Mouse (Mus musculus): ENCODE data around the gene Zbtb24. TPM values are rescaled to one million over a fixed set of nuclear protein-coding genes. Genes with fewer than 3 reads are reported as not detected.

Gene Zbtb24
- polyA plus RNA-seq, 1 experiment: 8.2 TPM

- Histone ChIP-seq H3K4me1 (ENCODE audit: control insufficient read depth, insufficient read depth, low read length) (peaks cover 17% of the 10 kb centered on the region), H3K4me3 (ENCODE audit: control insufficient read depth, low read depth, low read length) (no peak overlapping the region), H3K27me3 (ENCODE audit: control insufficient read depth, insufficient read depth, low read length) (no peaks in the 10 kb centered on the region), H3K27ac (ENCODE audit: control insufficient read depth, insufficient read depth, low read depth, low read length) (no peak overlapping the region), H3K36me3 (ENCODE audit: control insufficient read depth, insufficient read depth, low read length) (no peaks in the 10 kb centered on the region)
- TF ChIP-seq CTCF (IDR thresholded peaks at IDR 0.05; ENCODE audit: control insufficient read depth, insufficient read depth, insufficient replicate concordance, low read depth, low read length) (no peak), POLR2A (IDR thresholded peaks at IDR 0.05; ENCODE audit: control insufficient read depth, low read depth, low read length) (no peak)
These were observed 36.5 kb downstream of the Zbtb24 start for GRCm38 (mm10) chr10:41486506-41487170.

GRCm38 (mm10) chr10:41488877-41489276 lies 38.7 kb downstream of the Zbtb24 start:
- Histone ChIP-seq H3K4me1 (ENCODE audit: control insufficient read depth, insufficient read depth, low read length) (peaks cover 13% of the 10 kb centered on the region), H3K27me3 (ENCODE audit: control insufficient read depth, insufficient read depth, low read length) (no peaks in the 10 kb centered on the region), H3K36me3 (ENCODE audit: control insufficient read depth, insufficient read depth, low read length) (no peaks in the 10 kb centered on the region), H3K27ac (ENCODE audit: control insufficient read depth, insufficient read depth, low read depth, low read length) (no peak overlapping the region), H3K4me3 (ENCODE audit: control insufficient read depth, low read depth, low read length) (peak overlapping the region; percentile 91)
- no peak for TF ChIP-seq POLR2A (IDR thresholded peaks at IDR 0.05; ENCODE audit: control insufficient read depth, low read depth, low read length)

- Histone ChIP-seq H3K27ac (ENCODE audit: control insufficient read depth, insufficient read depth, low read depth, low read length) (no peak overlapping the region), H3K4me3 (ENCODE audit: control insufficient read depth, low read depth, low read length) (peak overlapping the region; percentile 91)
- no peak for TF ChIP-seq POLR2A (IDR thresholded peaks at IDR 0.05; ENCODE audit: control insufficient read depth, low read depth, low read length)
- no peak for TF ChIP-seq CTCF (IDR thresholded peaks at IDR 0.05; ENCODE audit: control insufficient read depth, insufficient read depth, insufficient replicate concordance, low read depth, low read length)
These were observed 39.1 kb downstream of the Zbtb24 start for GRCm38 (mm10) chr10:41489294-41489693.

GRCm38 (mm10) chr10:41489708-41490517 lies 39.7 kb downstream of the Zbtb24 start, which contains the start of the genes Smpd2 and Ppil6:
Gene Smpd2, minus strand, starts transcription at chr10:41490369.
Gene Ppil6, plus strand, starts transcription at chr10:41490439.
- Histone ChIP-seq H3K4me1 (ENCODE audit: control insufficient read depth, insufficient read depth, low read length) (peaks cover 13% of the 10 kb centered on the region), H3K4me3 (ENCODE audit: control insufficient read depth, low read depth, low read length) (peak within 1 kb of the TSS; percentile 91), H3K36me3 (ENCODE audit: control insufficient read depth, insufficient read depth, low read length) (no peaks in the 10 kb centered on the region), H3K27ac (ENCODE audit: control insufficient read depth, insufficient read depth, low read depth, low read length) (peak within 1 kb of the TSS; percentile 57; the same call in 1 of the 2 replicates), H3K27me3 (ENCODE audit: control insufficient read depth, insufficient read depth, low read length) (no peaks in the 10 kb centered on the region)
- no peak for TF ChIP-seq CTCF (IDR thresholded peaks at IDR 0.05; ENCODE audit: control insufficient read depth, insufficient read depth, insufficient replicate concordance, low read depth, low read length)
- TF ChIP-seq POLR2A (IDR thresholded peaks at IDR 0.05; ENCODE audit: control insufficient read depth, low read depth, low read length): peak; percentile 57

More at GRCm38 (mm10) chr10:41489294-41489693, 39.1 kb downstream of the Zbtb24 start:
- no peaks in the 10 kb centered on the region for H3K27me3 ChIP-seq (ENCODE audit: control insufficient read depth, insufficient read depth, low read length)
- H3K4me1 ChIP-seq (ENCODE audit: control insufficient read depth, insufficient read depth, low read length): peaks cover 13% of the 10 kb centered on the region
- H3K36me3 ChIP-seq (ENCODE audit: control insufficient read depth, insufficient read depth, low read length): no peaks in the 10 kb centered on the region

- Histone ChIP-seq H3K4me3 (ENCODE audit: control insufficient read depth, low read depth, low read length) (peak overlapping the region; percentile 91), H3K27me3 (ENCODE audit: control insufficient read depth, insufficient read depth, low read length) (no peaks in the 10 kb centered on the region), H3K36me3 (ENCODE audit: control insufficient read depth, insufficient read depth, low read length) (no peaks in the 10 kb centered on the region), H3K4me1 (ENCODE audit: control insufficient read depth, insufficient read depth, low read length) (peaks cover 13% of the 10 kb centered on the region), H3K27ac (ENCODE audit: control insufficient read depth, insufficient read depth, low read depth, low read length) (no peak overlapping the region; the same call in 1 of the 2 replicates)
- no peak for TF ChIP-seq POLR2A (IDR thresholded peaks at IDR 0.05; ENCODE audit: control insufficient read depth, low read depth, low read length)
- TF ChIP-seq CTCF (IDR thresholded peaks at IDR 0.05; ENCODE audit: control insufficient read depth, insufficient read depth, insufficient replicate concordance, low read depth, low read length): no peak
These were observed 40.3 kb downstream of the Zbtb24 start for GRCm38 (mm10) chr10:41490518-41490873.

GRCm38 (mm10) chr10:41491111-41491510 lies 40.9 kb downstream of the Zbtb24 start:
- Histone ChIP-seq H3K27me3 (ENCODE audit: control insufficient read depth, insufficient read depth, low read length) (no peaks in the 10 kb centered on the region), H3K4me3 (ENCODE audit: control insufficient read depth, low read depth, low read length) (peak overlapping the region; percentile 55), H3K27ac (ENCODE audit: control insufficient read depth, insufficient read depth, low read depth, low read length) (no peak overlapping the region), H3K36me3 (ENCODE audit: control insufficient read depth, insufficient read depth, low read length) (no peaks in the 10 kb centered on the region), H3K4me1 (ENCODE audit: control insufficient read depth, insufficient read depth, low read length) (peaks cover 13% of the 10 kb centered on the region)
- TF ChIP-seq CTCF (IDR thresholded peaks at IDR 0.05; ENCODE audit: control insufficient read depth, insufficient read depth, insufficient replicate concordance, low read depth, low read length) (no peak), POLR2A (IDR thresholded peaks at IDR 0.05; ENCODE audit: control insufficient read depth, low read depth, low read length) (no peak)

GRCm38 (mm10) chr10:41500941-41501340 lies 50.8 kb downstream of the Zbtb24 start:
- Histone ChIP-seq H3K36me3 (ENCODE audit: control insufficient read depth, insufficient read depth, low read length) (no peaks in the 10 kb centered on the region), H3K27ac (ENCODE audit: control insufficient read depth, insufficient read depth, low read depth, low read length) (no peak overlapping the region), H3K4me3 (ENCODE audit: control insufficient read depth, low read depth, low read length) (no peak overlapping the region), H3K4me1 (ENCODE audit: control insufficient read depth, insufficient read depth, low read length) (no peaks in the 10 kb centered on the region), H3K27me3 (ENCODE audit: control insufficient read depth, insufficient read depth, low read length) (no peaks in the 10 kb centered on the region)
- no peak for TF ChIP-seq CTCF (IDR thresholded peaks at IDR 0.05; ENCODE audit: control insufficient read depth, insufficient read depth, insufficient replicate concordance, low read depth, low read length)
- TF ChIP-seq POLR2A (IDR thresholded peaks at IDR 0.05; ENCODE audit: control insufficient read depth, low read depth, low read length): no peak

Measured in testis, adult 2 months (tissue).